Mouse (Mus musculus) heart, embryonic 12.5 days (tissue): Measurements from ENCODE around the gene Avil. TPM values are rescaled to one million over a fixed set of nuclear protein-coding genes. Genes with fewer than 3 reads are reported as not detected.

ENCODE experiments used
- ATAC-seq: fragments of 200-750 bp; cut with Nextera tagmentation; 2 replicates; pipeline ENCODE4 v1.8.0; 2017; ENCODE audit warnings: moderate TSS enrichment, moderate library complexity; ENCODE audit not compliant: insufficient number of reproducible peaks, low FRiP score
- H3K27ac ChIP-seq: fragments of 300-500 bp; sonication (generic); 2 replicates; pipeline ENCODE4 v1.5.1; 2016; ENCODE audit warnings: mild to moderate bottlenecking, moderate library complexity; ENCODE audit not compliant: poor library complexity, severe bottlenecking
- H3K27me3 ChIP-seq: fragments of 300-500 bp; sonication (generic); replicated peaks from 2 replicates; pipeline ENCODE4 v1.6.1; 2016; ENCODE audit warnings: mild to moderate bottlenecking, moderate library complexity
- H3K36me3 ChIP-seq: fragments of 300-500 bp; sonication (generic); 2 replicates; pipeline ENCODE4 v1.6.1; 2016; ENCODE audit warnings: mild to moderate bottlenecking, moderate library complexity
- H3K4me1 ChIP-seq: fragments of 300-500 bp; sonication (generic); replicated peaks from 2 replicates; pipeline ENCODE4 v1.6.1; 2016; ENCODE audit warnings: mild to moderate bottlenecking
- H3K4me2 ChIP-seq: fragments of 300-500 bp; sonication (generic); 2 replicates; pipeline ENCODE4 v1.6.1; 2016; ENCODE audit warnings: mild to moderate bottlenecking, moderate library complexity
- H3K4me3 ChIP-seq: fragments of 300-500 bp; sonication (generic); 2 replicates; pipeline ENCODE4 v1.5.1; 2016; ENCODE audit warnings: mild to moderate bottlenecking
- H3K9ac ChIP-seq: fragments of 300-500 bp; sonication (generic); 2 replicates; pipeline ENCODE4 v1.6.1; 2016; ENCODE audit warnings: mild to moderate bottlenecking, moderate library complexity
- H3K9me3 ChIP-seq: fragments of 300-500 bp; sonication (generic); replicated peaks from 2 replicates; pipeline ENCODE4 v1.6.1; 2016; ENCODE audit warnings: mild to moderate bottlenecking, moderate library complexity
- WGBS: fragments of 180-500 bp; shearing (Covaris S2); methylation state at CpG from one replicate; pipeline ENCODE4 v1.1.7; 2016; 5-methylcytosine and 5-hydroxymethylcytosine counted together
- polyA plus RNA-seq: library from polyadenylated mRNA; unstranded; fragments of >200 nt; fragmentation: Nextera tagmentation; extraction: Ambion mirVana; gene quantifications from 2 replicates; pipeline ENCODE4 v1.2.1, GENCODE M21; 2016

The Avil gene
- polyA plus RNA-seq, 1 experiment from 2014 or later = 0.22 TPM

DNA sequence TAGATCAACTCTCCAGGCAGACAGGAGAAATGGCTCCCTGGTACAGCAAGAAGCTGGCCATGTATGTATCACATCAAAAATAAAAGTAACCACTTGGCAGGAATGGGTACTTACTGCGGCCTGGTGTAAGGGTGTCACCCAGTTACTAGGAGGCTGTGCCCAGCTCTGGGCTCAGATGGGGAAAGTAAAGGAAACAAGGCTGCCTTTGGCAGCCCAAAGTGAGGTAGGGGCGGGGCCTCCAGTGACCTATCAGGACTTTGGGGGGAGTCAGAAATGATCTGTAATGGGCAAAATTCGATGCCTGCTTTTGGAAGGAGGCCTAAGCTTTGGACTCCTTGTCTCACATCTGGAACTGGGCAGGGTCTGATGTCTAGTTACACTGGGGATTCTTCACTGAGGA lies 18.8 kb upstream of the Avil start:
- no peaks in the 10 kb centered on the region for H3K9me3 ChIP-seq
- peak overlapping the region; percentile 75 for H3K9ac ChIP-seq
- ATAC-seq = no peak
- WGBS = 51% methylated on average over 3 of the region's 3 CpGs
- H3K27me3 ChIP-seq = no peaks in the 10 kb centered on the region
- peak overlapping the region; percentile 71; the same call in 1 of the 2 replicates for H3K27ac ChIP-seq
- H3K4me1 ChIP-seq = peaks cover 70% of the 10 kb centered on the region
- H3K4me2 ChIP-seq = peak overlapping the region; percentile 96
- no peaks in the 10 kb centered on the region; the same call in 1 of the 2 replicates for H3K36me3 ChIP-seq
- H3K4me3 ChIP-seq = peak overlapping the region; percentile 100

DNA sequence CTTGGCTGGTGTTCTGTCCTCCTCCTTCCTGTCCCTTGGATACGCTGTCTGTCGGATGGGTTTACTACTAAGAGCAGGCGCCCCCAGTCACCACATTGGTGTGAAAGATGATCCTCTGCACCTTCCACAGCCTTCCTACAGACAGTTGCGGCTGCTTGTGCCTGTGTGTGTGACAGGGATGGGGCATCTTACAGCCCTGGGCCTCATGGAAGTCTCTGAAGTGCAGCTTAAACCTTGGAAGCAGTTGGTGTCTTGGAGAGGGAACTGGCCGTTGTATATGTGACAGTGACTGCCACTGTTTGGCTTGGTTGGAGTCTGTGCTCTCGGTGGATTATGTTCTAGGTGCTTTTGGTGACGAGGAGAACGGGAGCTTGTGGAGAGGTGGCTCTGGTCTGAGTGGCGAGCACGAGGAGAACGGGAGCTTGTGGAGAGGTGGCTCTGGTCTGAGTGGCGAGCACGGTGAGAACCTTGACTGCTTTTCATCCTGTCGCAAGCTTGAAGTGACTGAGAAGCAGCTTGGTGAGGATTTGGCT lies 17.2 kb upstream of the Avil start:
- H3K4me3 ChIP-seq = peak overlapping the region; percentile 100
- peak overlapping the region; percentile 96 for H3K4me2 ChIP-seq
- H3K27ac ChIP-seq = peak overlapping the region; percentile 75
- ATAC-seq = no peak
- WGBS = 28% methylated on average over 14 of the region's 14 CpGs
- H3K9me3 ChIP-seq = no peaks in the 10 kb centered on the region
- peak overlapping the region; percentile 75 for H3K9ac ChIP-seq
- no peaks in the 10 kb centered on the region; the same call in 1 of the 2 replicates for H3K36me3 ChIP-seq
- H3K4me1 ChIP-seq = peaks cover 79% of the 10 kb centered on the region
- no peaks in the 10 kb centered on the region for H3K27me3 ChIP-seq

GRCm38 (mm10) chr10:126984189-126985004 lies 16.1 kb upstream of the Avil start:
- 0 out of 2 replicates have a peak overlapping the region, but pooled peaks have one; percentile 0 for H3K4me3 ChIP-seq
- H3K36me3 ChIP-seq = no peaks in the 10 kb centered on the region; the same call in 1 of the 2 replicates
- peaks cover 90% of the 10 kb centered on the region for H3K4me1 ChIP-seq
- ATAC-seq = no peak
- peak overlapping the region; percentile 75 for H3K9ac ChIP-seq
- H3K27ac ChIP-seq = peak overlapping the region; percentile 75
- 27% methylated on average over 5 of the region's 5 CpGs for WGBS
- peak overlapping the region; percentile 96 for H3K4me2 ChIP-seq
- H3K27me3 ChIP-seq = no peaks in the 10 kb centered on the region
- H3K9me3 ChIP-seq = no peaks in the 10 kb centered on the region

GRCm38 (mm10) chr10:126985127-126985526 lies 15.4 kb upstream of the Avil start:
- H3K4me2 ChIP-seq = peak overlapping the region; percentile 96; the same call in 1 of the 2 replicates
- H3K9ac ChIP-seq = peak overlapping the region; percentile 75; the same call in 1 of the 2 replicates
- 84% methylated on average over 4 of the region's 4 CpGs for WGBS

DNA sequence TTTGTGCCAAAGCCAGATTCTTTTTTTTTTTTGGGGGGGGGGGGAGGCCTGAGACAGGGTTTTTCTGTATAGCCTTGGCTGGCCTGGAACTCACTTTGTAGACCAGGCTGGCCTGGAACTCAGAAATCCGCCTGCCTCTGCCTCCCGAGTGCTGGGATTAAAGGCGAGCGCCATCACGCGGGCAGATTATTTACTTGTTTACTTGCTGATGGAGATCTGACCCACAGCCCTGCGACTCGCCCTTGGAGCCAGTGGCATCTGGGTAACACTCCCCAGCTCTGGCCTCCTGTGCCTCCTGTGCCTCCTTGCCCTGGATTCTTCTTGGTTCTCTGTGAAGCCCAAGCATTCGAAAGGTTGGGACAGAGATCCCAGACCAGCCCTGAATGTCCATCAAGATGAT lies 14.9 kb upstream of the Avil start:
- Histone ChIP-seq H3K4me1 (peaks cover 99% of the 10 kb centered on the region), H3K9me3 (no peaks in the 10 kb centered on the region), H3K27me3 (no peaks in the 10 kb centered on the region), H3K36me3 (no peaks in the 10 kb centered on the region; the same call in 1 of the 2 replicates), H3K4me2 (no peak overlapping the region), H3K27ac (peak overlapping the region; percentile 91), H3K4me3 (no peak overlapping the region), H3K9ac (peak overlapping the region; percentile 27; the same call in 1 of the 2 replicates)
- 88% methylated on average over 9 of the region's 9 CpGs for WGBS
- ATAC-seq = no peak

More at GRCm38 (mm10) chr10:126985127-126985526, 15.4 kb upstream of the Avil start:
- Histone ChIP-seq H3K4me3 (no peak overlapping the region), H3K27ac (peak overlapping the region; percentile 75), H3K27me3 (no peaks in the 10 kb centered on the region), H3K4me1 (peaks cover 97% of the 10 kb centered on the region), H3K9me3 (no peaks in the 10 kb centered on the region), H3K36me3 (no peaks in the 10 kb centered on the region; the same call in 1 of the 2 replicates)
- no peak for ATAC-seq

DNA sequence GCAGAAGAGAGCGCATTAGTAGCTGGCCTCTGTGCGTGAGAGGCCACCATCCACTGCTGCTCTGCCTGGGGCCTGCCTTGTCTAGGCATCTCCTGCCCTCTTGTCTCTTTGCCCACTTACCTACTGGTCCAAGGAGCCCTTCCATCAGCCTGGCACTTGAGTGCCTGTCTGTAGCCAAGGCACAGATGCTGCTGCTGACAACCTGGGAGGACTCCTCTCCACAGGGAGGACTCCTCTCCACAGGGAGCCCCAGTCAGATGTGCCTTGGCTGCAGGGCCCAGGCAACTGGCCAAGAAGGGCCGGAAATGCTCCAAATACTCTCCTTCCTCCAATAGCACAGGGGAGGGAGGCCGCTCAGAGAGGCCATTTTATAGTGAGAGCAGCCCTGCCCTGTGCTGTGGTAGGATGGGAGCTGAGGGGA lies 14.0 kb upstream of the Avil start:
- H3K9ac ChIP-seq = no peak overlapping the region; the same call in 1 of the 2 replicates
- ATAC-seq = peak; percentile 65
- H3K27ac ChIP-seq = peak overlapping the region; percentile 91
- no peaks in the 10 kb centered on the region for H3K9me3 ChIP-seq
- WGBS = 43% methylated on average over 4 of the region's 4 CpGs
- no peaks in the 10 kb centered on the region for H3K27me3 ChIP-seq
- peak overlapping the region; percentile 16; the same call in 1 of the 2 replicates for H3K4me3 ChIP-seq
- H3K4me1 ChIP-seq = peaks cover 99% of the 10 kb centered on the region
- H3K36me3 ChIP-seq = peaks cover 6% of the 10 kb centered on the region
- H3K4me2 ChIP-seq = peak overlapping the region; percentile 49

GRCm38 (mm10) chr10:126987183-126988118 lies 13.1 kb upstream of the Avil start:
- Histone ChIP-seq H3K9me3 (no peaks in the 10 kb centered on the region), H3K9ac (peak overlapping the region; percentile 42), H3K27me3 (no peaks in the 10 kb centered on the region), H3K4me1 (peaks cover 91% of the 10 kb centered on the region), H3K4me3 (peak overlapping the region; percentile 16; the same call in 1 of the 2 replicates), H3K36me3 (peaks cover 13% of the 10 kb centered on the region), H3K4me2 (peak overlapping the region; percentile 49), H3K27ac (peak overlapping the region; percentile 91)
- WGBS = 50% methylated on average over 8 of the region's 8 CpGs
- no peak for ATAC-seq

- WGBS = 28% methylated on average over 5 of the region's 5 CpGs
- Histone ChIP-seq H3K9ac (peak overlapping the region; percentile 42), H3K36me3 (peaks cover 25% of the 10 kb centered on the region), H3K27ac (peak overlapping the region; percentile 91), H3K27me3 (no peaks in the 10 kb centered on the region), H3K4me2 (peak overlapping the region; percentile 37), H3K9me3 (no peaks in the 10 kb centered on the region), H3K4me1 (peaks cover 79% of the 10 kb centered on the region), H3K4me3 (no peak overlapping the region)
- peak; percentile 33; the same call in 1 of the 2 replicates for ATAC-seq
Measured at GRCm38 (mm10) chr10:126988513-126989165, 11.9 kb upstream of the Avil start.

GRCm38 (mm10) chr10:126990313-126991056 lies 10.0 kb upstream of the Avil start:
- H3K9ac ChIP-seq = 0 out of 2 replicates have a peak overlapping the region, but pooled peaks have one; percentile 23
- H3K4me1 ChIP-seq = peaks cover 61% of the 10 kb centered on the region
- WGBS = 39% methylated on average over 7 of the region's 7 CpGs
- no peak overlapping the region; the same call in 1 of the 2 replicates for H3K4me2 ChIP-seq
- peak overlapping the region; percentile 75 for H3K27ac ChIP-seq
- H3K36me3 ChIP-seq = peaks cover 44% of the 10 kb centered on the region
- ATAC-seq = peak; percentile 65; the same call in 1 of the 2 replicates
- H3K9me3 ChIP-seq = no peaks in the 10 kb centered on the region
- H3K27me3 ChIP-seq = no peaks in the 10 kb centered on the region
- no peak overlapping the region for H3K4me3 ChIP-seq
